In genomic region chr19:5988815-5989452, GRCm38 (mm10) we compare ENCODE assay signal across 8 mouse cellular contexts. TPM values are rescaled to one million over a fixed set of nuclear protein-coding genes. Genes with fewer than 3 reads are reported as not detected.
DNase-seq lines count a peak whose midpoint lies in the region; ATAC-seq lines count a peak whose summit lies in the region.

No protein-coding gene starts in this region.

- H3K27ac ChIP-seq in limb, embryonic 11.5 days (replicated peaks; ENCODE audit: low read depth, low read length), result peak overlapping the region; percentile 47; the same call in 1 of the 2 replicates
- peak overlapping the region; percentile 87 for H3K27ac ChIP-seq in midbrain, embryonic 10.5 days (replicated peaks)

- 0 out of 2 replicates have a peak overlapping the region, but pooled peaks have one; percentile 8 for H3K4me3 ChIP-seq in limb, embryonic 11.5 days (ENCODE audit: low read depth, low read length)
- H3K4me3 ChIP-seq in midbrain, embryonic 10.5 days, result peak overlapping the region; percentile 36

- no peaks in the 10 kb centered on the region for H3K9me3 ChIP-seq in limb, embryonic 11.5 days (ENCODE audit: control insufficient read depth, low read length)
- H3K9me3 ChIP-seq in midbrain, embryonic 10.5 days (replicated peaks), result no peaks in the 10 kb centered on the region

- no peaks in the 10 kb centered on the region for H3K27me3 ChIP-seq in limb, embryonic 11.5 days (ENCODE audit: control insufficient read depth, insufficient read depth, low read length)
- no peaks in the 10 kb centered on the region for H3K27me3 ChIP-seq in midbrain, embryonic 10.5 days (ENCODE audit: low read depth, poor library complexity, severe bottlenecking)

- H3K9ac ChIP-seq in limb, embryonic 11.5 days (ENCODE audit: low read length), result peak overlapping the region; percentile 53

- peaks cover 12% of the 10 kb centered on the region for H3K4me1 ChIP-seq in limb, embryonic 11.5 days (ENCODE audit: control insufficient read depth, insufficient read depth, low read length)
- peaks cover 29% of the 10 kb centered on the region for H3K4me1 ChIP-seq in midbrain, embryonic 10.5 days

- DNase-seq in NIH3T3 (ENCODE audit: low read depth), result peak; percentile 84
- DNase-seq in brain, adult 2 months (ENCODE audit: low read depth, low spot score), result peak; percentile 42
- DNase-seq in heart, adult 18-20 months, result peak; percentile 52 to 55
- DNase-seq in kidney, adult 11 months, result peak; percentile 86
- DNase-seq in limb, embryonic 11.5 days (ENCODE audit: low spot score), result peak; percentile 85
- DNase-seq in midbrain, embryonic 10.5 days (ENCODE audit: low spot score), result peak; percentile 85
- DNase-seq in right cerebral cortex, postnatal 36 days (ENCODE audit: low spot score in 2 of 2), result peak; percentile 8 to 11

- 0 out of 2 replicates have a peak, but pooled peaks have one; percentile 49 for ATAC-seq in limb, embryonic 11.5 days (ENCODE audit: insufficient number of reproducible peaks, low FRiP score, low TSS enrichment, low read depth)
- no peak for ATAC-seq in inflammation-experienced regulatory T-cells, adult 6 months

- no peaks in the 10 kb centered on the region for H3K36me3 ChIP-seq in limb, embryonic 11.5 days (ENCODE audit: control insufficient read depth, insufficient read depth, low read length)
- H3K36me3 ChIP-seq in midbrain, embryonic 10.5 days, result no peaks in the 10 kb centered on the region

- peak overlapping the region; percentile 27; the same call in 1 of the 2 replicates for H3K4me2 ChIP-seq in limb, embryonic 11.5 days (ENCODE audit: low read depth, severe bottlenecking)

- WGBS in limb, embryonic 11.5 days, result 11% methylated on average over 13 of the region's 13 CpGs
- WGBS in midbrain, embryonic 10.5 days, result 10% methylated on average over 13 of the region's 13 CpGs

RNA-seq across cellular contexts. Expression of gene Slc22a20, which starts 3.0 kb away (rescaled TPM):
- total RNA-seq in heart, adult 18-20 months (2021), result not detected
- polyA plus RNA-seq in limb, embryonic 11.5 days (2014; fragmentation: Nextera tagmentation; extraction: Ambion mirVana), result not detected in 2 replicates
- not detected in 2 replicates for polyA plus RNA-seq in midbrain, embryonic 10.5 days (2016; fragmentation: Nextera tagmentation; extraction: Ambion mirVana)
- polyA plus RNA-seq in inflammation-experienced regulatory T-cells, adult 6 months (2017; shearing (Covaris generic)), result not detected

RNA-seq across cellular contexts. Expression of gene Pola2, which starts 24.9 kb away (rescaled TPM):
- total RNA-seq in heart, adult 18-20 months (2021), result 10 to 100 TPM in 1 of 2 experiments, 1 to 10 TPM in 1; 8.7 to 10.6 TPM
- 109 and 111 TPM in 2 replicates for polyA plus RNA-seq in limb, embryonic 11.5 days (2014; fragmentation: Nextera tagmentation; extraction: Ambion mirVana)
- 97.3 and 110 TPM in 2 replicates for polyA plus RNA-seq in midbrain, embryonic 10.5 days (2016; fragmentation: Nextera tagmentation; extraction: Ambion mirVana)
- polyA plus RNA-seq in inflammation-experienced regulatory T-cells, adult 6 months (2017; shearing (Covaris generic)), result 10 to 100 TPM; 14.2 to 20.4 (median 14.7) TPM

RNA-seq across cellular contexts. Expression of gene Capn1, which starts 26.8 kb away (rescaled TPM):
- 10 to 100 TPM; 32.0 to 40.4 TPM for total RNA-seq in heart, adult 18-20 months (2021)
- polyA plus RNA-seq in limb, embryonic 11.5 days (2014; fragmentation: Nextera tagmentation; extraction: Ambion mirVana), result 3.6 and 4.5 TPM in 2 replicates
- polyA plus RNA-seq in midbrain, embryonic 10.5 days (2016; fragmentation: Nextera tagmentation; extraction: Ambion mirVana), result 4.1 and 4.3 TPM in 2 replicates
- polyA plus RNA-seq in inflammation-experienced regulatory T-cells, adult 6 months (2017; shearing (Covaris generic)), result 10 to 100 TPM; 41.9 to 48.2 (median 44.7) TPM

RNA-seq across cellular contexts. Expression of gene Syvn1, which starts 57.4 kb away (rescaled TPM):
- total RNA-seq in heart, adult 18-20 months (2021), result 10 to 100 TPM; 21.1 to 21.3 TPM
- polyA plus RNA-seq in limb, embryonic 11.5 days (2014; fragmentation: Nextera tagmentation; extraction: Ambion mirVana), result 30.3 and 32.2 TPM in 2 replicates
- 35.0 and 35.8 TPM in 2 replicates for polyA plus RNA-seq in midbrain, embryonic 10.5 days (2016; fragmentation: Nextera tagmentation; extraction: Ambion mirVana)
- 10 to 100 TPM; 12.6 to 16.5 (median 16.2) TPM for polyA plus RNA-seq in inflammation-experienced regulatory T-cells, adult 6 months (2017; shearing (Covaris generic))

Comparison
In these comparisons a context has a peak if more than half of its experiments do, and no peak if none do; other contexts are left out.
1. DNase-seq: peak in every context shown above with its lines; median percentile 86 in kidney, adult 11 months; 85 in limb, embryonic 11.5 days; 85 in midbrain, embryonic 10.5 days; 84 in NIH3T3; 54 in heart, adult 18-20 months; 42 in brain, adult 2 months; 10 in right cerebral cortex, postnatal 36 days.